Mouse (Mus musculus) limb, embryonic 13.5 days (tissue): ENCODE measurements at regions not wholly inside any gene's neighbourhood (a gene's known extent, or its start where the extent isn't known, plus 50 kb on each side); places are given as distances from the start of the nearest gene placed in this dataset.

Experiments
- ATAC-seq: fragments of 200-750 bp; cut with Nextera tagmentation; 2 replicates; pipeline ENCODE4 v1.8.0; 2017; ENCODE audit warnings: low read depth, moderate number of reproducible peaks, moderate TSS enrichment; ENCODE audit not compliant: low FRiP score
- H3K27ac ChIP-seq: fragments of 300-500 bp; sonication (generic); 2 replicates; pipeline ENCODE4 v1.5.1; 2015; ENCODE audit warnings: inconsistent platforms, mild to moderate bottlenecking, moderate library complexity
- H3K27me3 ChIP-seq: fragments of 300-500 bp; sonication (generic); 2 replicates; pipeline ENCODE4 v1.6.1; 2015; ENCODE audit warnings: mild to moderate bottlenecking, inconsistent platforms
- H3K36me3 ChIP-seq: fragments of 300-500 bp; sonication (generic); 2 replicates; pipeline ENCODE4 v1.6.1; 2015; ENCODE audit warnings: inconsistent platforms, mild to moderate bottlenecking, moderate library complexity
- H3K4me1 ChIP-seq: fragments of 300-500 bp; sonication (generic); 2 replicates; pipeline ENCODE4 v1.6.1; 2015; ENCODE audit warnings: inconsistent platforms
- H3K4me2 ChIP-seq: fragments of 300-500 bp; sonication (generic); replicated peaks from 2 replicates; pipeline ENCODE4 v1.6.1; 2015; ENCODE audit warnings: inconsistent platforms, mild to moderate bottlenecking, moderate library complexity
- H3K4me3 ChIP-seq: fragments of 300-500 bp; sonication (generic); 2 replicates; pipeline ENCODE4 v1.5.1; 2015; ENCODE audit warnings: moderate library complexity, mild to moderate bottlenecking, inconsistent platforms
- H3K9ac ChIP-seq: fragments of 300-500 bp; sonication (generic); 2 replicates; pipeline ENCODE4 v1.6.1; 2015; ENCODE audit warnings: mild to moderate bottlenecking, inconsistent platforms
- H3K9me3 ChIP-seq: fragments of 300-500 bp; sonication (generic); 2 replicates; pipeline ENCODE4 v1.6.1; 2016; ENCODE audit warnings: inconsistent platforms
- WGBS: fragments of 180-500 bp; shearing (Covaris S2); methylation state at CpG from one replicate; pipeline ENCODE4 v1.1.7; 2015; 5-methylcytosine and 5-hydroxymethylcytosine counted together

DNA sequence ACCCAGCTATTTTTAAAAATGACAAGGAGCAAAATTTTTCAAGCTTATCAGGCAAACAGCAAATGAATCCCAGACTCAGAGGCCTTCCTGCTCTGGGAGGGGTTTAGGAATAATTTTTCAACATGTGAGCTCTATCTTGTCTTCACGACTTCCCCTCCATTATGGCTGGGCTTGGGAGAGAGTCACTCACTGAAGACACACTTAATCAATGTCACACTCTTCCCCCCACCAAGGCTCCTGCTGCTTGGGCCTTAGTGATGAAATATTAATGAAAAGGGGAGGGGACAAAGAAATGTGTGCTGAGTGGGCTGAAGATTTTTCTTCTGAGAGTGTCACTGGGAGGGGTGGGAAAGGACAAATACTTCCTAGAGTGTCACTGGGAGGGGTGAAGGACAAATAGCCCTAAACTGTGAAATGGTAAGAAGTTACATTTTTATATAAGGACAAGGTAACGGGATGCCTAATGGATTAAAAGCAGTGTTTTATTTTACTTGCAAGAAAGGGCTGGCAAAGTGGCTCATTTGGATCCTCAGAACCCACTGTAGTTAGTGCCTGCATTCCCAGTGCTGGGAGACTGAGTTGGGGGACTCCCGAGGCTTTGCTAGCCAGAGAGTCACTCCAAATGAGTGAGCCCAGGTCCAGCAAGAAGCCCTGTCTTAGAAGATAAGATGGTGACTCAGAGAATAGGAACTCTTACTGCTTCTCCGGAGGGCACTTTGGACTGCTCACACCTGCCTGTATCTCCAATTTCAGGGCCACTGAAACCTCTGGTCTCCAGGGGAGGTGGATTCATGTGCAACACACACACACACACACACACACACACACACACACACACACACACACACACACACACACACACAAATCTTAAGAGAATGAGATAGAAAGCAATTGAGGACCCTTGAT lies 258.5 kb downstream of the Sox11 start:
- H3K27me3 ChIP-seq: no peaks in the 10 kb centered on the region
- H3K9me3 ChIP-seq: no peaks in the 10 kb centered on the region
- no peak for ATAC-seq
- no peak overlapping the region for H3K4me3 ChIP-seq
- H3K4me1 ChIP-seq: peaks cover 29% of the 10 kb centered on the region
- H3K9ac ChIP-seq: no peak overlapping the region
- no peaks in the 10 kb centered on the region for H3K36me3 ChIP-seq
- 29% methylated on average over 4 of the region's 4 CpGs for WGBS
- H3K27ac ChIP-seq: no peak overlapping the region
- H3K4me2 ChIP-seq: no peak overlapping the region

DNA sequence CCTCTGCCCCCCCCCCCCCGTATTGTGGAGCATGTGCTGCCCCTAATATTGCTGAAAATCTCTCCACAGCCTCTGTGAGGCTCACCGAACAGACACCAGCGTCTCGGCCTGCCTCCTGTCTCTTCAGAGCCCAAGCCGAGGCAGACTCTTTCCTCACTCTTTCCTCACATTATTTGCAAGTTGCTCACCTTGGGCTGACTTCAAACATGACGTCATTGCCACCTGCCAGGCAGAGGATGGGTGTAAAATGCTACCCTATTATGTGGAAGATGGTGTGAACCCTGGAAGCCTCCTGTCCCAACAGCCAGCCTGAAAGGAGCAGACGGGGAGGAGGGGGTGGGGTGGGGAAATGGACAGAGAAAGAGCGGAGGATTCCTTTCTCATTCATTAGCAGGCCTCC lies 259.3 kb downstream of the Sox11 start:
- peak overlapping the region; percentile 43 for H3K9ac ChIP-seq
- ATAC-seq: 0 out of 2 replicates have a peak, but pooled peaks have one; percentile 36
- peak overlapping the region; percentile 27 for H3K4me3 ChIP-seq
- 7% methylated on average over 8 of the region's 8 CpGs for WGBS
- H3K9me3 ChIP-seq: no peaks in the 10 kb centered on the region
- H3K4me2 ChIP-seq: peak overlapping the region; percentile 61
- H3K36me3 ChIP-seq: no peaks in the 10 kb centered on the region
- H3K27ac ChIP-seq: no peak overlapping the region
- peaks cover 29% of the 10 kb centered on the region for H3K4me1 ChIP-seq
- no peaks in the 10 kb centered on the region for H3K27me3 ChIP-seq

DNA sequence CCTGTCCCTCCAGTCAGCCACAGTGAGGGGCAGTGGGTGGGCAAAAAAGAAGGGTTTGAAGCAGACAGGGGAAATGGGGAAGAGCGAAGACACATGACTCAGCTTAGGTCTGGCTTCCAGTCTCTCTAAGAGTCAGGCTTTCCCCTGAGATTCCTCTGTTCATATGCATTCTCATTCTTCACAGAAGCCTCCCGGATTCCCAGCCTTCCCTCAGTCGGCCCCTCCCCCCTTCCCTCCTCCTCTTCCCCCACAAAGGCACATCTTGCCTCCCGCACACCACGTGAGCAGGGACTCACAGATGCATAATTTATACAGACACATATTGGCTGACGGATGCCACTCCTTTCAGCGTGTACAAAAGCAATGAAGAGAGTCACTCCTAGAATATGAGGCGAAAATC lies 259.8 kb downstream of the Sox11 start:
- ATAC-seq: peak; percentile 80
- Histone ChIP-seq H3K4me2 (peak overlapping the region; percentile 61), H3K4me3 (peak overlapping the region; percentile 27), H3K27me3 (no peaks in the 10 kb centered on the region), H3K9me3 (no peaks in the 10 kb centered on the region), H3K36me3 (no peaks in the 10 kb centered on the region), H3K27ac (no peak overlapping the region), H3K9ac (peak overlapping the region; percentile 43), H3K4me1 (peaks cover 29% of the 10 kb centered on the region)
- 4% methylated on average over 8 of the region's 8 CpGs for WGBS

DNA sequence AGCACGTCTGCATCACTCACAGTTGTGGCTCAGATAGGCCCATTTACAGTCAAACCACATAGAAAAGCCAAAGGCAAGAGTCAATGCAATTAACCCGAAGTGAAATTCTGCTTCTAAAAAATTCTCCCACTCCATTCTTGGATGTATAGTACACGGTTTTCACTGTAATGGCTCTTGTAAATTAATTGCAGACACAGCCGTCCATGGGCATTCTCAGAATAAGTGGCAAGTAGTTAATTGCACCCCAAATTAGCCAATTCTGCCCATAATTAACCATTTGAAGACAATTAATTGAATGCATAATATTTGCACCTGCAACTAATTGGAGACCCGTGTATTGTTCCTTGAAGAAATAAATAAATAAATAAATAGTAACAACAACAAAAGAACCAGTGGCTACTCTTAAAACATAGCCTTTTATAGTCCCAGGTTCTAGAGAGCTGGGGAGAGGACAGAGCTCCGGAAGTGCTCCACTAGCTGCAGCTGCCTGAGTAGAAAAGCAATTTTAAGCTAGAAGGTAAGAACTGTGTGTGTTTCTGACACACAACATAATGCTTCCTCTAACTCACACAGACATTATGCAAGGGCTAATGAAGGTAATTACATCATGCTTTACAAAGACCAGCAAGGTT lies 266.2 kb downstream of the Sox11 start:
- 26% methylated on average over 6 of the region's 6 CpGs for WGBS
- Histone ChIP-seq H3K4me3 (no peak overlapping the region), H3K36me3 (no peaks in the 10 kb centered on the region), H3K9ac (no peak overlapping the region), H3K9me3 (no peaks in the 10 kb centered on the region), H3K27me3 (no peaks in the 10 kb centered on the region), H3K4me1 (no peaks in the 10 kb centered on the region), H3K27ac (no peak overlapping the region), H3K4me2 (no peak overlapping the region)
- ATAC-seq: no peak

DNA sequence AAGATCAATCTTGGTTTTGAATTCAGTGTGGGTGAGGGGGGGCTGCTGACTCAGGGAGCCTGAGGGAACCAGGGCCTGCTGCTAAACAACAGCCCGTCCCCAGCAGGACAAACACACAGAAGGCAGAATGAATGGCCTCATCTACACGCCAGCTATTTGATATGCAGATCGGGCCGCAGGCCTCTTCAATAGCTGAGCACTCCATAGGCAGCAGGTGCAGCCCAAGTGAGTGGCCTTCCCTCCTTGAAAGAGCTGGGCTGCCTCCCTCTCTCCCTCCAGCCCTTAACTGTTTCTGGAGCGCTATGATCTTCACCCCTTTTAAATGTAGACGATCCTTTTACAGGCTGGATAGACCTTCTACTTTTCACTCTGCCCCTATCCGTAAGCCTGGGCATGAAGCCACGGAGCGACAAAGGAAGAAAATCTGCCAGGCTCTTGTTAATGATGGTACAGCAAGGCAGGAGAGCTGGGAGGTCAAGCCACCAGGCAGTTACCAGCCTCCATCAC lies 277.3 kb downstream of the Sox11 start:
- 41% methylated on average over 9 of the region's 9 CpGs for WGBS
- no peaks in the 10 kb centered on the region for H3K36me3 ChIP-seq
- peaks cover 29% of the 10 kb centered on the region for H3K4me1 ChIP-seq
- no peaks in the 10 kb centered on the region for H3K27me3 ChIP-seq
- H3K4me3 ChIP-seq: no peak overlapping the region
- no peak overlapping the region for H3K4me2 ChIP-seq
- no peak for ATAC-seq
- no peak overlapping the region for H3K9ac ChIP-seq
- H3K9me3 ChIP-seq: no peaks in the 10 kb centered on the region
- no peak overlapping the region for H3K27ac ChIP-seq

DNA sequence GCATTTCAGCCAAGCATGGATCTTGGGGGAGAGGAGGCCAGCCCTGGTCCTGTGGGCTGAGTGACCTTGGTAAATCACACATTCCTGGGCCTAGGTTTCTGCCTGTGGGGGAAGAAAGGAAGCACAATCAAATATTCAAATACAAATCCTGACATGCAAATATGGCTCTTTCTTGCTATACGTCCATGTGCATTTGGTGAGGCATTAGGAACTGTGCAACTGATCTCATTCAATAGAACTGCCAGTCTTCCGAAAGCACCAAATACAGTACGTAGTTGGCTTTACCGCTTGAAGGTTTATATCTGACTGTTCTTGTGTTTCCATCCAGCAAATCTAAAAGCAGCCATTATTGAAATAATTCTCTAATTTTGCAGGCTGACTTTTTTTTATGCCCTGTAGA lies 278.9 kb downstream of the Sox11 start:
- no peak overlapping the region for H3K9ac ChIP-seq
- ATAC-seq: no peak
- peaks cover 31% of the 10 kb centered on the region for H3K4me1 ChIP-seq
- H3K36me3 ChIP-seq: no peaks in the 10 kb centered on the region
- no peaks in the 10 kb centered on the region for H3K9me3 ChIP-seq
- WGBS: 90% methylated on average over 4 of the region's 4 CpGs
- H3K27me3 ChIP-seq: no peaks in the 10 kb centered on the region
- no peak overlapping the region for H3K4me3 ChIP-seq
- no peak overlapping the region for H3K4me2 ChIP-seq
- H3K27ac ChIP-seq: no peak overlapping the region

DNA sequence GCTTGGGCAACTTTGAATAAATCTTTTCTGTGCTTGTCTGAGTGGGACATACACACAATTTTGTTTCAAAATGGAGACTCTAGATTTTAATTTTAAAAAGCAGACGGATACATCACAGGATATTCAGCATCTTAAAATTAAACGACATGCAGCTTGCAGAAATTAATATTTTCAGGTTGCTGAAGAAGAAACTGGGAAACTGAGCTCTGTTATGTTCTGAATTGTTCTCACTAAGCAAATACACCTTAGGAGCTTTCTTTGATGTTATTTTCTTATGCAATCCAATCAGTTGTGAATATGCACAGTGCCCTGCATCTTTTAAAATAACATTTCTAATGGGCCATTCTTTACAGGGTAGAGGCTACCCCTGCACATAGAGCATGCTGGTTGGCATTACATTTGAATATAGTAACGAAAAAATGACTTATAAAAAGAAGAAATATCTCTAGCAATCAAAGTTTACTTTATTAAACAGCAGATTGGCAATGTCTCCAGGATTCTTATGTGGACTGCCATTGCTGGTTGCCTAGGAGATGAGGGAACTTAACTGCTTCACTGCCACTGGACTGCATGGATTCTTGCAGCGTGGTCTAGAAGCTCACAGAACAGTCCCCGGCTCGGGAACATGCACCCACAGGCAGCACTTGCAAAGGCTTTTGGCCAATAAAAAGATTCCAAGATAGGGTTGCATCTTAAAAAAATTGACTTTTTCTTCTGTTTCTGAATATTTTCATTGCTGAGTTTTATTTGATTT lies 279.7 kb downstream of the Sox11 start:
- no peaks in the 10 kb centered on the region for H3K36me3 ChIP-seq
- ATAC-seq: no peak
- H3K27me3 ChIP-seq: no peaks in the 10 kb centered on the region
- no peaks in the 10 kb centered on the region for H3K9me3 ChIP-seq
- no peak overlapping the region for H3K9ac ChIP-seq
- peak overlapping the region; percentile 56; the same call in 1 of the 2 replicates for H3K27ac ChIP-seq
- peak overlapping the region; percentile 66 for H3K4me2 ChIP-seq
- peaks cover 31% of the 10 kb centered on the region for H3K4me1 ChIP-seq
- 62% methylated on average over 6 of the region's 6 CpGs for WGBS
- no peak overlapping the region for H3K4me3 ChIP-seq

DNA sequence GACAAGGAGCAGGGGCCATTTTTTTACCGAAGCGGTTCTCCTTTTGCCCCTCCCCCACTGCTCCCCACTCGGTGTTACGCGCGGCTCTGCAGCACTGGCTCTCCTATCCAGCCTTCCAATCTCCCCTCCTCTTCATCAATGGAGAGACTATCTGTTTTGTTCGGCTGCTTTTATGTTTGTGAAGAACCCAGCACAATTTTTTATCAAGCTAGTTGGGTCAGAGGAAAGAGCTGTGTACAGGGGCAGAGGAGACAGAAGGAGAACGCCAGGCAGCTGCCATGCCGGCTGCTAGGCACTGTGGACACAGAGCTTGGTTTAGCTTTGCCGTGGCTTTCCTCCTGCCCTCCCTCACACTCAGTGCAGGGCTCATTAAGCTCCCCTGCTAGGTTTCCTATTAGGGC lies 280.3 kb downstream of the Sox11 start:
- H3K4me3 ChIP-seq: peak overlapping the region; percentile 36
- WGBS: 2% methylated on average over 10 of the region's 10 CpGs
- H3K27ac ChIP-seq: peak overlapping the region; percentile 56; the same call in 1 of the 2 replicates
- H3K36me3 ChIP-seq: no peaks in the 10 kb centered on the region
- no peaks in the 10 kb centered on the region for H3K9me3 ChIP-seq
- no peaks in the 10 kb centered on the region for H3K27me3 ChIP-seq
- peak; percentile 51; the same call in 1 of the 2 replicates for ATAC-seq
- peak overlapping the region; percentile 66 for H3K4me2 ChIP-seq
- peak overlapping the region; percentile 56 for H3K9ac ChIP-seq
- H3K4me1 ChIP-seq: peaks cover 31% of the 10 kb centered on the region

DNA sequence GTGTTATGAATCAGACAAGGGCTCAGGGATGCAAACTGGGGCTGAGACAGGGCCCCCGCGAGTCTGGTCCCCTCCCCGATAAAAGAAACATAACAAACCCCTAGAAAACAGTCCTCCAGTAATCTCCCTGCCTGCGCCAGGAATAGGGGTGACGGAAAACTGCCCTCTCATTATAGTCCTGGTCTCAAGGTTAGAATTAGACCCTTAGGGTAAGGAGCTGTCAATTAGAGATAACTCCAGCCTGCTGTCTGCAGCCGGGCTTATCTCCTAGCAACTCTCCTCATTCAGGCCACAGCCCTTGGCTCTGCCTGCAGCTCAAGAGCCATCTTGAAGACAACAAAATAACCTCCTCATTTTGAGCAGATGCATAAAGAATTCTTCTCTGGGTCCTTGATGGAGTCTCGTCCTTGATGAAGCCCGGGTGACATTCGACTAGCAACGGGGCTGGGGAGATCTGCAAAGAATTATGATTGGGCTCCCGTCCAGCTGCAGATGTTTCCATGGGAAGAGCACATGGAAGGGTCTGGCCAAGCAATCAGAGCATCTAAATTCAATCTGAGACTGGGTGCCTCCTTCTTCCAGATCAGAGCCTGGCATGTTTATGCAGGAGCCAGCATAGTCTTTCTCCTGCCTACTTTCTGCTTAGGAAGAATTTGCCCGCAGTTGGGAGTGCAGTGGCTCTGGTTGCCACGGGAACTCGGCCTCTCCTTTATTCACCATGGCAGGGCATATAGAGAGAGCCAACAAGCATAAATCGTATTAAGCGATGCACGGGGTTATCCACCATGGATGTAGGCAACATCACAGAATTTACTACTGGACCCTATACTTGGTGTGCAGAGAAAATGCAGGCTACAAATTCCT lies 281.2 kb downstream of the Sox11 start:
- Histone ChIP-seq H3K4me2 (peak overlapping the region; percentile 66), H3K4me3 (no peak overlapping the region), H3K9ac (no peak overlapping the region), H3K4me1 (peaks cover 31% of the 10 kb centered on the region), H3K36me3 (no peaks in the 10 kb centered on the region), H3K27me3 (no peaks in the 10 kb centered on the region), H3K9me3 (no peaks in the 10 kb centered on the region), H3K27ac (peak overlapping the region; percentile 22; the same call in 1 of the 2 replicates)
- 17% methylated on average over 17 of the region's 17 CpGs for WGBS
- ATAC-seq: peak; percentile 57

DNA sequence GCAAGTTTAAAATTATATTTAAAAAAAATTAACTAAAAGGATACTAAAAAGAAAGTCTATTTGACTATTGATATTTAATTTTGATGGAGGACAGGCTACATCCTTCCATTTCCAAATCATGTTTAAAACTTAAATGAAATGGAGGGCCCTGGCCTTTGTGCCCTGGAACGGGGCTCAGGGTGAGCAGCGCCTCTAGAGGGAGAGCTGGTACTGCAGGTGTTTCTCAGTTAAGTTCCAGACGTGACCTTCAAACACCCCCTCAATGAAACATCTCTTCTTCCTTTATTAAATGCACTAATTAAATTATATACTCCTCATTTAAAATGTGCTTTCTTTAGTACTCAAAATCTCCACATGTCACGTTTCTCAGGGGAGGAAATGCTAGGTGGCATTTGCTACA lies 282.5 kb downstream of the Sox11 start:
- no peaks in the 10 kb centered on the region for H3K9me3 ChIP-seq

DNA sequence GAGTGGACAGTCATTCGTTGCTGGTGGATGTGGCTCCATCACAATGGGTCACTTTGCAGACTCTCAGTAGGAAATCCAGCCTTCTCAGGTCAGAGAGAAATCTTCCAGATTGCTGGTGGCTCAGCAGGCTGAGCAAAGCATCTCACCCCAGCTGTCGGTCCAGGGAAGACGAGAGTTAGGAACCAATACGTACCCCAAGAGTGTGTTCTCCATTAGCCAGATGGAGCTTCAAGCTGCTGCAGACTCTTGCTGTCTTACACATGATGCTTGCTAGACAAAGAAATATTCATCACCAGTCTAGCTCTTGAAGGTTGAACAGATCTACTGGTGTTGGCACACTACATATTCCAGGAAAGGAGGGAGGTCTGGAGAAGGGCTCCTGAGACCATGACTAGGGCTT lies 288.0 kb downstream of the Sox11 start:
- WGBS: 91% methylated on average over 4 of the region's 4 CpGs
- no peaks in the 10 kb centered on the region for H3K4me1 ChIP-seq

More for the DNA sequence above, 282.5 kb downstream of the Sox11 start:
- H3K27ac ChIP-seq: no peak overlapping the region
- peaks cover 31% of the 10 kb centered on the region for H3K4me1 ChIP-seq
- no peak overlapping the region for H3K4me3 ChIP-seq
- H3K4me2 ChIP-seq: no peak overlapping the region
- no peaks in the 10 kb centered on the region for H3K36me3 ChIP-seq
- H3K9ac ChIP-seq: no peak overlapping the region
- no peak for ATAC-seq
- WGBS: 28% methylated on average over 4 of the region's 4 CpGs
- H3K27me3 ChIP-seq: no peaks in the 10 kb centered on the region

More for the DNA sequence above, 288.0 kb downstream of the Sox11 start:
- Histone ChIP-seq H3K27me3 (no peaks in the 10 kb centered on the region), H3K4me2 (no peak overlapping the region), H3K9me3 (no peaks in the 10 kb centered on the region), H3K36me3 (no peaks in the 10 kb centered on the region), H3K9ac (no peak overlapping the region), H3K27ac (no peak overlapping the region), H3K4me3 (no peak overlapping the region)
- ATAC-seq: no peak
